Mouse (Mus musculus) midbrain, postnatal 0 days (tissue): Measurements from ENCODE around the gene Ifna1. TPM values are rescaled to one million over a fixed set of nuclear protein-coding genes. Genes with fewer than 3 reads are reported as not detected.
A peak's percentile ranks its signal among the peaks of the same experiment; 100 is the strongest.

Experiments used
- ATAC-seq: fragments of 200-750 bp; cut with Nextera tagmentation; 2 replicates; pipeline ENCODE4 v1.8.0; 2017; ENCODE audit warnings: moderate number of reproducible peaks, mild to moderate bottlenecking, moderate TSS enrichment, moderate library complexity; ENCODE audit not compliant: low FRiP score
- DNase-seq: peaks from one replicate; pipeline ENCODE4 v3.0.0-alpha.2; 2015; ENCODE audit warnings: low spot score
- H3K27ac ChIP-seq: fragments of 300-500 bp; sonication (generic); 2 replicates; pipeline ENCODE4 v1.5.1; 2014; ENCODE audit warnings: low read depth, mild to moderate bottlenecking, low read length, mixed read lengths
- H3K27me3 ChIP-seq: fragments of 300-500 bp; sonication (generic); 2 replicates; pipeline ENCODE4 v1.6.1; 2014; ENCODE audit warnings: low read length, control low read depth, mixed read lengths; ENCODE audit not compliant: insufficient read depth
- H3K36me3 ChIP-seq: fragments of 300-500 bp; sonication (generic); 2 replicates; pipeline ENCODE4 v1.6.1; 2014; ENCODE audit warnings: low read length, control low read depth, mixed read lengths; ENCODE audit not compliant: insufficient read depth
- H3K4me1 ChIP-seq: fragments of 300-500 bp; sonication (generic); 2 replicates; pipeline ENCODE4 v1.6.1; 2014; ENCODE audit warnings: mild to moderate bottlenecking, control low read depth, antibody characterized with exemption, low read length, mixed read lengths; ENCODE audit not compliant: insufficient read depth
- H3K4me2 ChIP-seq: fragments of 300-500 bp; sonication (generic); 2 replicates; pipeline ENCODE4 v1.6.1; 2014; ENCODE audit warnings: low read depth, mild to moderate bottlenecking, low read length, mixed read lengths; ENCODE audit not compliant: poor library complexity, severe bottlenecking
- H3K4me3 ChIP-seq: fragments of 300-500 bp; sonication (generic); 2 replicates; pipeline ENCODE4 v1.5.1; 2014; ENCODE audit warnings: low read depth, mild to moderate bottlenecking, low read length, moderate library complexity
- H3K9ac ChIP-seq: fragments of 300-500 bp; sonication (generic); replicated peaks from 2 replicates; pipeline ENCODE4 v1.6.1; 2014; ENCODE audit warnings: mild to moderate bottlenecking, low read length, moderate library complexity, mixed read lengths; ENCODE audit not compliant: poor library complexity, severe bottlenecking
- H3K9me3 ChIP-seq: fragments of 300-500 bp; sonication (generic); 2 replicates; pipeline ENCODE4 v1.6.1; 2016; ENCODE audit warnings: low read length, control low read depth
- CTCF ChIP-seq: IDR thresholded peaks from 2 replicates; pipeline ENCODE4 v1.5.1; 2016; ENCODE audit warnings: antibody characterized with exemption, mild to moderate bottlenecking
- WGBS: fragments of 180-500 bp; shearing (Covaris S2); extraction: QIAGEN DNeasy Blood & Tissue Kit; methylation state at CpG from one replicate; pipeline ENCODE4 v1.1.7; 2014; 5-methylcytosine and 5-hydroxymethylcytosine counted together
- polyA plus RNA-seq: library from polyadenylated mRNA; unstranded; fragments of >200 nt; fragmentation: Nextera tagmentation; extraction: Ambion mirVana; gene quantifications from 2 replicates; pipeline ENCODE4 v1.2.1, GENCODE M21; 2015
- total RNA-seq: library from RNA; depleted of rRNA; stranded (reverse); fragments of >200 nt; gene quantifications from 2 replicates; pipeline ENCODE4 v1.2.3, GENCODE M21; 2014

The Ifna1 gene
- total and polyA plus RNA-seq, 2 experiments from 2014 or later: not detected

- H3K4me1 ChIP-seq: no peaks in the 10 kb centered on the region
- TF ChIP-seq CTCF: no peak
- no peak within 1 kb of the TSS for H3K4me2 ChIP-seq
- no peak within 1 kb of the TSS for H3K4me3 ChIP-seq
- H3K27ac ChIP-seq: no peak within 1 kb of the TSS
- no peaks in the 10 kb centered on the region for H3K27me3 ChIP-seq
- DNase-seq (no peak), ATAC-seq (no peak)
- H3K9me3 ChIP-seq: no peaks in the 10 kb centered on the region
- no peaks in the 10 kb centered on the region for H3K36me3 ChIP-seq
- H3K9ac ChIP-seq: no peak within 1 kb of the TSS
- WGBS: 41% methylated on average over 2 of the region's 2 CpGs
These were observed 8.4 kb upstream of the Ifna1 start, which contains the start of gene Ifna4 for GRCm38 (mm10) chr4:88841438-88841911. Gene Ifna4 (plus strand): TSS chr4:88841861.

- Histone ChIP-seq H3K9me3 (no peaks in the 10 kb centered on the region), H3K4me1 (no peaks in the 10 kb centered on the region), H3K36me3 (no peaks in the 10 kb centered on the region), H3K4me3 (no peak overlapping the region), H3K27me3 (no peaks in the 10 kb centered on the region), H3K4me2 (no peak overlapping the region), H3K27ac (no peak overlapping the region), H3K9ac (no peak overlapping the region)
- DNase-seq (no peak), ATAC-seq (no peak)
- TF ChIP-seq CTCF: peak; percentile 42; the same call in 1 of the 2 replicates
- 55% methylated on average over 2 of the region's 2 CpGs for WGBS
These were observed 4.6 kb upstream of the Ifna1 start for GRCm38 (mm10) chr4:88845334-88845733.

GRCm38 (mm10) chr4:88851026-88851763, 1.3 kb downstream of the Ifna1 start:
- DNase-seq: no peak

GRCm38 (mm10) chr4:88859214-88859613, 9.3 kb downstream of the Ifna1 start:
- no peak overlapping the region for H3K9ac ChIP-seq
- no peak for DNase-seq
- H3K4me3 ChIP-seq: no peak overlapping the region
- H3K4me1 ChIP-seq: no peaks in the 10 kb centered on the region
- ATAC-seq: no peak
- H3K36me3 ChIP-seq: no peaks in the 10 kb centered on the region
- H3K27me3 ChIP-seq: no peaks in the 10 kb centered on the region
- no peak overlapping the region for H3K27ac ChIP-seq
- TF ChIP-seq CTCF: no peak
- no peak overlapping the region for H3K4me2 ChIP-seq
- H3K9me3 ChIP-seq: no peaks in the 10 kb centered on the region

More at GRCm38 (mm10) chr4:88851026-88851763, 1.3 kb downstream of the Ifna1 start:
- TF ChIP-seq CTCF: no peak
- Histone ChIP-seq H3K4me3 (no peak overlapping the region), H3K36me3 (no peaks in the 10 kb centered on the region), H3K27ac (no peak overlapping the region), H3K9ac (no peak overlapping the region), H3K4me1 (no peaks in the 10 kb centered on the region), H3K4me2 (no peak overlapping the region), H3K9me3 (no peaks in the 10 kb centered on the region), H3K27me3 (no peaks in the 10 kb centered on the region)
- 28% methylated on average over 4 of the region's 4 CpGs for WGBS
- ATAC-seq: no peak

GRCm38 (mm10) chr4:88863309-88863708, 13.4 kb downstream of the Ifna1 start:
- no peak for TF ChIP-seq CTCF
- Histone ChIP-seq H3K9ac (no peak overlapping the region), H3K27ac (no peak overlapping the region), H3K4me1 (no peaks in the 10 kb centered on the region), H3K9me3 (no peaks in the 10 kb centered on the region), H3K4me3 (no peak overlapping the region), H3K27me3 (no peaks in the 10 kb centered on the region), H3K4me2 (no peak overlapping the region), H3K36me3 (no peaks in the 10 kb centered on the region)
- 4% methylated on average over 7 of the region's 7 CpGs for WGBS
- ATAC-seq (no peak), DNase-seq (no peak)

GRCm38 (mm10) chr4:88864599-88864998, 14.7 kb downstream of the Ifna1 start:
- H3K36me3 ChIP-seq: no peaks in the 10 kb centered on the region
- H3K4me2 ChIP-seq: no peak overlapping the region
- H3K27ac ChIP-seq: no peak overlapping the region
- DNase-seq (no peak), ATAC-seq (no peak)
- H3K9me3 ChIP-seq: no peaks in the 10 kb centered on the region
- no peak overlapping the region for H3K9ac ChIP-seq
- 73% methylated on average over 9 of the region's 9 CpGs for WGBS
- no peak overlapping the region for H3K4me3 ChIP-seq
- H3K4me1 ChIP-seq: no peaks in the 10 kb centered on the region
- no peak for TF ChIP-seq CTCF
- no peaks in the 10 kb centered on the region for H3K27me3 ChIP-seq
